In genomic region chr9:36973486-36974227, GRCm38 (mm10) we compare ENCODE assay signal across 9 mouse cellular contexts.
DNase-seq lines count a peak whose midpoint lies in the region; ATAC-seq and TF ChIP-seq lines count a peak whose summit lies in the region.
"Had no signal": no experiment of that assay in that cellular context is flagged by ENCODE, and none has a peak within 500 bp of the region (broad histone marks: within the 10 kb centered on the region; RNA-seq: fewer than 3 reads in every experiment).

No protein-coding gene starts in this region.

- ATAC-seq in neural tube, embryonic 15.5 days (ENCODE audit: low FRiP score): no peak
- ATAC-seq in megakaryocyte, adult 5-6 weeks (ENCODE audit: poor library complexity, severe bottlenecking): no peak

- no peaks in the 10 kb centered on the region for H3K9me3 ChIP-seq in neural tube, embryonic 15.5 days (replicated peaks)
- H3K9me3 ChIP-seq: limb, embryonic 13.5 days had no signal

- TF ChIP-seq CTCF in cortical plate, adult 2 months (IDR thresholded peaks at IDR 0.05; ENCODE audit: extremely low read depth, insufficient read depth, low read length): peak; percentile 34; the same call in 1 of the 2 replicates

- H3K9ac ChIP-seq in neural tube, embryonic 15.5 days (replicated peaks): no peak overlapping the region
- H3K9ac ChIP-seq: limb, embryonic 13.5 days had no signal

- H3K4me3 ChIP-seq in neural tube, embryonic 15.5 days (replicated peaks): no peak overlapping the region
- no peak overlapping the region for H3K4me3 ChIP-seq in cortical plate, adult 2 months (ENCODE audit: insufficient read depth, low read length)
- H3K4me3 ChIP-seq: limb, embryonic 13.5 days had no signal

- WGBS in neural tube, embryonic 15.5 days: 50% methylated on average over 11 of the region's 11 CpGs

- peak; percentile 55 for DNase-seq in gastrocnemius, adult 18-20 months (ENCODE audit: low spot score)
- DNase-seq in gastrocnemius, postnatal 4 days (ENCODE audit: low spot score in 2 of 2): no peak
- DNase-seq in neural tube, embryonic 10.5 days (ENCODE audit: extremely low spot score, low spot score): no peak
- peak; percentile 56 to 76 for DNase-seq in left cerebral cortex, postnatal 25 days (ENCODE audit: low spot score in 2 of 2)
- no peak for DNase-seq in spleen, adult 18-20 months

- 0 out of 2 replicates have a peak overlapping the region, but pooled peaks have one; percentile 54 for H3K27ac ChIP-seq in neural tube, embryonic 15.5 days (replicated peaks)
- peak overlapping the region; percentile 73; the same call in 1 of the 2 replicates for H3K27ac ChIP-seq in cortical plate, adult 2 months (ENCODE audit: insufficient read depth, low read length)
- H3K27ac ChIP-seq: limb, embryonic 13.5 days had no signal

- intact Hi-C loops in left cerebral cortex, postnatal 25 days (cut with DNase I): no loop called here

- H3K4me1 ChIP-seq in neural tube, embryonic 15.5 days: peaks cover 35% of the 10 kb centered on the region
- H3K4me1 ChIP-seq in cortical plate, adult 2 months (ENCODE audit: control insufficient read depth, insufficient read depth, low read length): peaks cover 8% of the 10 kb centered on the region

- TF ChIP-seq POLR2A in cortical plate, adult 2 months (IDR thresholded peaks at IDR 0.05; ENCODE audit: extremely low read depth, insufficient read depth, low read length): no peak

- H3K27me3 ChIP-seq in neural tube, embryonic 15.5 days (replicated peaks): no peaks in the 10 kb centered on the region

- no peak overlapping the region for H3K4me2 ChIP-seq in neural tube, embryonic 15.5 days
- H3K4me2 ChIP-seq: limb, embryonic 13.5 days had no signal

- no peaks in the 10 kb centered on the region for H3K36me3 ChIP-seq in neural tube, embryonic 15.5 days
- H3K36me3 ChIP-seq: limb, embryonic 13.5 days had no signal

Comparison
In these comparisons a context has a peak if more than half of its experiments do, and no peak if none do; other contexts are left out.
1. DNase-seq: peak in gastrocnemius, adult 18-20 months (single experiment) and left cerebral cortex, postnatal 25 days (2 of 2); none in gastrocnemius, postnatal 4 days (0 of 2), neural tube, embryonic 10.5 days (single experiment) and spleen, adult 18-20 months (0 of 2).